Mouse (Mus musculus) embryo, embryonic 10 days (tissue): Measurements from ENCODE around the gene Cd48.
"Not testable (repeated sequence)": the region's sequence is repeated elsewhere in the genome, so short reads cannot be mapped to it uniquely, and the experiment has no call there.

Experiments used
- DNase-seq: peaks from one replicate; pipeline ENCODE4 v3.0.0-alpha.2; 2015; ENCODE audit warnings: low spot score

Cd48 gene

DNA sequence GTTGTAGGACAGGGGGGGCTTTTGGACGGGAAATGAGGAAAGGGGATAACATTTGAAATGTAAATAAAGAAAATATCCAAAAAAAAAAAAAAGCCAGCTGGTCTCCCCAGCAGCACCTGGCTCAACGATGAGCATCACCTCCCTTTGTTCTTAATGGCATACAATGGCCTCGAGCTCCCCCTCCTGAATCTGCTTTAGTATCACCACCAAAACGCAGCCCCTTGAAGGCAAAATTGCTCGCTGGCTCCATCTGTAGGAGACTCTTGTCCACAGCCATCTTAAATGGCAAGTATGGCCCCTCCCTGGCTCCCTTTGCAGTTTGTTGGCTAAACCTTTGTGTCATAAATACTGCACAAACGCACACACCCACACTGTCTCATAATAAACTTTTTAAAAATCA, 17.2 kb downstream of the Cd48 start:
- DNase-seq = peak; percentile 72

DNA sequence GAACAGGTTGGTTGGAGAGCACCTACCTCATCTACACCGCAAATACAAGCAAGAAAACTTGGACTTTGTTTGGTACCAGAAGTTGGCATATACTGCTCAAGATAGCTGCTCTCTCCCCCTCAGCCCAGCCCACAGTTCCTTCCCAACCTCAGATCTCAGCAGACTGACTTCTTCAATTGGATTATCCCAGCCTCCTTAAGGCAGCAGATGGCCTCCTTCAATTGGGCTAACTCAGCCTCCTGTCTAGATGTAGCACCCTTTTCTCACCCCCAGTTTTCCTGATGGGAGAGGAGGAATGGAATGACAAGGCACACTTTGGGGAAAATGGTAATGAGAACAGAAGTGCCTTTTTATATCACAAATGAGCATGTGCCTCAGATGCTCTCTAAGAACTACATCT, 31.9 kb downstream of the Cd48 start:
- not testable (repeated sequence) for DNase-seq

DNA sequence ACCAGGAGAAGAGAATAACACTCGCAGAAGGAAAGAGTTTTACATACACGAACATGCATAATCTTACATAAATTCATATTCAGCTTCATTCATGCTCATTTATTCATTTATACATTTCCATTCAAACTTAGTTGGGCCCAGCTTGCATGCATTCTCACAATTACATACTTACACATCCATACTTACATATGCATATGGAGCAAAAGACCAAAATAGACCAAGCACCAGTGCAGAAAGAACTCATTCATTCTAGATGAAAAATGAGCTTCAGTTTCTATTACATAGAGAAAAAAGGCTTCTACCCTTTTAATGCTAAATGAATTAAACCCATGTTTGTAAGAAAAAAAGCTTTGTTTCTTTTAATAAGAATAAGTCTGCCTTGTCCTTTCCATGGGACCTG, 33.6 kb downstream of the Cd48 start:
- DNase-seq = no peak

DNA sequence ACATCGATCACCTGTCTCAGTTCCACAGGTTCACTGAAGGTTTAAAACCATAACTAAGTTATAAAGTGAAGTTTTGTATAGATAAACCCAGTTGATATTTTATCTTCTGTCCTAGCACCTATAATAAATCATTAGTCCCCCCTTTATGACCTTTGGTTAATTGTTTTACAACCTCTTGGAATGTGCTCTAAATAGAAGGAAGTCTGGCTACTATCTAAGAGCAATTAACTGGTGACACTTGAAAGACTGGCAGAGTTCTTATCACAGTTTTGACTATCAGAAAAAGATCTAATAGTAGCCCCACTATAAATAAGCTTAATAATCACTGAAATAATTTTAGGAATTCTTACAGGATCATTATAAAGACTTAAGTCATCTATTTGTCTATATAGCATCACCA, 34.4 kb downstream of the Cd48 start:
- DNase-seq = no peak

DNA sequence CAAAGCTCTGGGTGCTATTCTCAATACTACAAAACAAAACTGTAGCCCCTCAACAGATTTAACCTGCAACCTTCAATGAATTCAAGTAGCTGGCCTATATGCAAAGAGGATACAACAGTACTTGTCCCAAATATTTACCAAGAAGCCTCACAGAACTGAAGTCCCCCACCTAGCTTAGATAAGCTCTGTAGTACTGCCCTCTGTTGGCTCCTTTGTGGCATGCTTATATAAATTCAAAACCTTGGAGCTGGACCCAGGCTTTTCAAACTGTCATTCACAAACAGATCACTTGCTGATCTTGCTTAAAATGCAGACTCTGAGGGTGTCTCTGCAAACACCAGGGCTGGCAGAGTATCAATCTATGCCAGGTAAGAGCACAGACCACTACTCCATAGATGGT, 49.4 kb downstream of the Cd48 start:
- no peak for DNase-seq

DNA sequence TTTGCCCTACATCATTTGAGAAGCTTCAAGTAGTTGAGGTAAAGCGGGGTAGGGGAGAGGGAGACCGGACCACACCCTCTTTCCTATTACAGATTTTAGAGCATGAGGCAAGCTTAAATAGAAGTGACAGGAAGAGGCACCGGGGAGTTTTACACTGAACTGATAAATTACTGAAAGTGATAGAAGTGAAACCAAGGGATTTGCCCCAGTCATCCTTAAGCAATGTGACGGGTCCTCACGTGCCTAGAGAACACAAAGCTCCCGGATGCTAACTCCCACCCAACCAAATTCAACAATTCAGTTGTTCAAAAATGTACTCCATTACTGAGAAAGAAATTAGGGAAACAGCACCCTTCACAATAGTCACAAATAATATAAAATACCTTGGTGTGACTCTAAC, 53.1 kb downstream of the Cd48 start:
- DNase-seq = no peak

DNA sequence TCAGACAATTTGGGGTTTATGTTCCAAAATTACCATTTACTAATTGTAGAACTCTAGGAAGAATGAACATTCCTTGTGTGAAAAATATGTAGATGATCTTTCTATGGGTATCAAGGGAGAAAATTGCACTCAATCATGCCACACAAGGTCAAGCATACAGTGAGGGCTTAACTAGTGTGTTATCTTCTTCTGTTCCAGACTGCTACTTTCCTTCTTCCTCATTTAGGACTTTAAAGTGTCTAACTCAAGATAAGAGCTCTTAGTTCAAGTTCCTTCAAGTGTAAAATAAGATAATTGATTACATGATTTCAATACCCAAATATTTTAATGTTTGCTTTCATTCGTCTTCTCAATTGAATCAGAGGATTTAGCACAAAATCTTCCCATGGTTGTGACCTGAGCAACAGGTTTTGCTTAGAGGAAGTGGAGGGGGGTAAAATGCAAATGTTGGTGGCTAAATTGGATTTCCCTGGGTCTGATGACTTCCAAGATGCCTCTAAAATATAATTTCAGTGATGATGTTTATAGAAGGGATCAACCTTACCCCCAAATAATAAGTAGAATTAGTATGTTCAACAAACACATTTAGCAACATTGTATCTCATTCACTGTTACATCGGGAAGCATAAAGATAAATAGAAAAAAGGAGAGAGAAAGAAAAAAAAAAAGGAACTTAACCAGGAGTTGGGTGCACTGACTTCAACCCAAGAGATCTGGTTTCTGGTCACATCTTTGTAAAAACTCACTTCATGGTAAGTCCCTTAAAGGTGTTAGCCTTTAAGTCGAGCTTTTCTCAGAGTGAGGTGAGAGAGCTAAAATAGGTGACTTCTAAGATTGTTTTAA, 66.5 kb downstream of the Cd48 start:
- no peak for DNase-seq
